Mouse (Mus musculus): ENCODE measurements around the gene C87499. TPM values are rescaled to one million over a fixed set of nuclear protein-coding genes. Genes with fewer than 3 reads are reported as not detected.

Gene C87499
- not detected for total RNA-seq (2021)

GRCm38 (mm10) chr4:88634311-88634710 is at the start of gene C87499:
TSS of gene C87499 (minus strand) at chr4:88634411.
- no peak for DNase-seq (ENCODE audit: extremely low spot score in 1 of 2, low spot score in 1 of 2)

DNA sequence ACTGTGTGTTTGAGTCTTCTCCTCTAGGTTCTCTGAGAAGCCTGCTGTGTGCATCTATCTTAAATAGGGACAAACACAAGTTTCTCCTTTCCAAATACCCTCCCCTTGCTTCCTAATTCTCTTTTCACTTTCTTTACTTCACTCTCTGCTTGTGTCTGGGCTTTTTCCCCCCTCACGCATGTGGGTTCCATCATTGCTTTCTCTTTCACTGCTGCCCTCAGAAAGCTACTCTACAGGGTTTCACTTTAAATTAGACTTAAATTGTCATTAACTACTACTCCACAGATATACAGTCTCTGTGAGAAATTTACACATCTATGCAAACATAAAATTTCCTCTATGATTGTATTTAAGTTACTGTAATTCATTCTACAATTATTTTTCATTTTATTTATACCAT is 49.6 kb upstream of the C87499 start, which contains the start of gene Ifna2:
TSS of gene Ifna2 (minus strand) at position 101 of the 400 bp plus-strand sequence.
- no peak for DNase-seq (ENCODE audit: extremely low spot score in 1 of 2, low spot score in 1 of 2)

DNA sequence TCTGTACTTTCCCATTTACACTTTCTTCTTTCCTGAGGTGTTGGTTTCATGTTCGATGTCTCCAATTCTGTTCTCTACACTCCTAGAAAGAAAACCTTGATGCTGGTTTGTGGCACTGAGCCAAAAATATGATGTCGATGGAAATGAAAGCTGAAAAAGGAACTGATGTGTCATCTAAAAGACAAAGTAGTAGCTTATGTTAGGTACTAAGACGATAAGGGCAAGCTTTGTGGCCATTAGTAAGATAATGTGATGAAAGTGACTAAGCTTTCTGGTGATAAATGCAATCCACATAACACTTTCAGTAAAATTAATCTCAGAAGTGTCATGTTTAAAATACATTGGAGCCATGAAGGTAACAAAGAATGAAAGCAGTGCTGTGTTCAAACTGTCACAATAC is 47.1 kb upstream of the C87499 start:
- no peak for DNase-seq (ENCODE audit: extremely low spot score in 1 of 2, low spot score in 1 of 2)

GRCm38 (mm10) chr4:88680362-88680761 is 46.2 kb upstream of the C87499 start:
- DNase-seq (ENCODE audit: extremely low spot score in 1 of 2, low spot score in 1 of 2): peak in 1 of 2 experiments; percentile 38

GRCm38 (mm10) chr4:88676824-88677223 is 42.6 kb upstream of the C87499 start, which contains the start of gene Ifna16:
TSS of gene Ifna16 (minus strand) at chr4:88676924.
- DNase-seq (ENCODE audit: extremely low spot score in 1 of 2, low spot score in 1 of 2): no peak

DNA sequence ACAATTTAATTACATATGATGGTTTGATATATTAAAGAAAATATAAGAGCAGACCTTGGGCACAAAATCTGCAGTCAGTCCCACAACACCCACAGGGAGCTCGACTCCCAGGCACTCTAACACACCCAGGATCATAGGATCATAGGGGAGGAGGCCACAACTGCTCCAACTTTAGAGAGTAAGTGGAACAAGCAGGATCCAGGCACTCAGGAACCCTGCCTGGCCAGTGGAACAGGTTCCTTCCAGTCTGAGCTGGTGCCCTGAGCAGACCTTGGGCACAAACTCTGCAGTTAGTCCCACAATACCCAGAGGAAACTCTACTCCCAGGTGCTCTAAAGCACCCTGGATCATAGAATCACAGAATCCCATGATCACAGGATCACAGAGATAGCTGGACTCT is 21.2 kb upstream of the C87499 start:
- no peak for DNase-seq (ENCODE audit: extremely low spot score in 1 of 2, low spot score in 1 of 2)

DNA sequence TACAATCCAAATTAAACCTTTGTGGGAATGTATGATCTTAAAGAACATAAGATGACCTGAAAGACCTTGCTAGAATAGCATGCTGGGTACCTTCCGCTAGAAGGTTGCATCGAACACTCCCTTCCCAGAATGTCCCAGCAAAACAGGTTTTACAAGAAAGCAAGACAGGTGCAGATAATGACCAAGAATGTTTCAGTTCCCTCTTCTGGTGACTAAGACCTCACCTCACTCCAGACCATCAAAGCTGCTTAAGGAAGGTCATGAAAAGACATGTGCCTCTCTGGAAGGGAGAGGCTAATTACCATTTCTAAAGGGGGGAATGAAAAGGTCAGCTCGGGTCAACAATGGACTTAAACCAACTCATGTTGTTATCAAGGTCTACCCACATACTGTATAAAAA is 19.4 kb upstream of the C87499 start:
- DNase-seq (ENCODE audit: extremely low spot score in 1 of 2, low spot score in 1 of 2): no peak

DNA sequence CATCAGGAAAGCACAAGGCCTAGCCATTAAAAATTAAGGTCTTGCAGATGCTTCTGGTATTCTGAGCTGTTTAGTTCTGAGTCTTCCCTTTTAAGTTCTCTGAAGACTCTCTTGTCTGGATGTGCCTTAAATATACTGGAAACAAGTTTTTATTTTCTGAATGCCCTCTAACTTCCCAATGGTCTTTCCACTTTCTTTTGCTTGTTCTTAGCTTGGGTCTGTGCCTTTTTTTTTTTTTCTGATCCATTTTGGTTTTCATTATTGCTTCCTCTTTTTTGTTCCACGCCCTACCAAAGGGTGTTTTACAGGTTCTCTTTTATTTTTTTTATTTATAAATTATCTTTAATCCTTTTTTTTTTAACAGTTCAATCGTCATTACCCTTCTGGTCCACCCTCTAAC is 10.1 kb upstream of the C87499 start, which contains the start of gene Ifna13:
TSS of gene Ifna13 (minus strand) at position 101 of the 400 bp plus-strand sequence.
- no peak for DNase-seq (ENCODE audit: extremely low spot score in 1 of 2, low spot score in 1 of 2)

GRCm38 (mm10) chr4:88642526-88642925 is 8.3 kb upstream of the C87499 start:
- no peak for DNase-seq (ENCODE audit: extremely low spot score in 1 of 2, low spot score in 1 of 2)

- peak; percentile 89 to 100 for DNase-seq (ENCODE audit: extremely low spot score in 1 of 2, low spot score in 1 of 2)
Measured at GRCm38 (mm10) chr4:88641077-88641831, 7.0 kb upstream of the C87499 start.

GRCm38 (mm10) chr4:88640704-88641076 is 6.5 kb upstream of the C87499 start:
- no peak for DNase-seq (ENCODE audit: extremely low spot score in 1 of 2, low spot score in 1 of 2)

DNA sequence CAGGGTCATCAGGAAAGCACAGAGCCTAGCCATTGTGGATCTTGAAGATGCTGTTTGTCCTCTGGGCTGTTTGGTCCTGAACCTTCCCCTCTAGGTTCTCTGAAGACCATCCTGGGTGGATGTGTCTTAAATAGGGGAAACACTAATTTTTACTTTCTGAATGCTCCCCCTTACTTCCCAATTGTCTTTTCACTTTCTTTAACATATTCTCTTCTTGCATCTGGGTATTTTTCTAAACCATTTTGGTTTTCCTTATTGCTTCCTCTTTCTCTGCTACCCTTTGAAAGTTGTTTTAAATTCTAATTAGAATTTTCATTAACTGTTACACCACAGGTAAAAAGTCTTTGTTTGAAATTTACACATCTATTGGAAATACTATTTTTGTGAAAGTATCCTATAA is 30.9 kb downstream of the C87499 start, which contains the start of gene Ifna12:
TSS of gene Ifna12 (minus strand) at position 101 of the 400 bp plus-strand sequence.
- no peak for DNase-seq (ENCODE audit: extremely low spot score in 1 of 2, low spot score in 1 of 2)

DNA sequence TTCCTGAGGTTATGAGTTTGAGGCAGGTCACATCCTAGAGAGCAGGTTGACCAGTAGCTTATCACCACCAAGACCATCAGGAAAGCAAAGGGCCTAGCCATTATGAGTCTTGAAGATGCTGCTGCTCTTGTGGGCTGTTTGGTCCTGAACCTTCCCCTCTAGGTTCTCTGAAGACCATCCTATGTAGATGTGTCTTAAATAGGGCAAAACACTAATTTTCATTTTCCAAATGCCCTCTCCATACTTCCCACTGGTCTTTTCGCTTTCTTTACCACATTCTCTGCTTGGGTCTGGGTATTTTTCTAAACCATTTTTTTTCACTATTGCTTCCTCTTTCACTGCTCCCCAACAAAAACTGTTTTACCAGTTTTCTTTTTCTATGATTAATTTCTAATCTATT is 41.9 kb downstream of the C87499 start, which contains the start of gene Ifna9:
TSS of gene Ifna9 (minus strand) at position 101 of the 400 bp plus-strand sequence.
- DNase-seq (ENCODE audit: extremely low spot score in 1 of 2, low spot score in 1 of 2): no peak

Other genes with a start within 250 kb of the C87499 start
- gene Hacd4, start 195.5 kb downstream of the C87499 start, total RNA-seq (2021): 1 to 10 TPM; 1.4 to 1.5 TPM
- gene Ifnb1, start 111.6 kb downstream of the C87499 start, total RNA-seq (2021): not detected
- gene Ifna15, start 76.2 kb downstream of the C87499 start, total RNA-seq (2021): not detected
- not detected for gene Ifna14, start 62.6 kb downstream of the C87499 start, total RNA-seq (2021)
- not detected for gene Ifna9, start 42.0 kb downstream of the C87499 start, total RNA-seq (2021)
- not detected for gene Ifna12, start 31.0 kb downstream of the C87499 start, total RNA-seq (2021)
- not detected for gene Ifna13, start 10.0 kb upstream of the C87499 start, total RNA-seq (2021)
- not detected for gene Ifna16, start 42.5 kb upstream of the C87499 start, total RNA-seq (2021)
- not detected for gene Ifna2, start 49.5 kb upstream of the C87499 start, total RNA-seq (2021)
- gene Ifnab, start 56.9 kb upstream of the C87499 start, total RNA-seq (2021): not detected
- 1 to 10 TPM; 1.4 to 1.8 TPM for gene Gm26566, start 87.4 kb upstream of the C87499 start, total RNA-seq (2021)
- 100 to 1,000 TPM; 105 to 109 TPM for gene Klhl9, start 88.1 kb upstream of the C87499 start, total RNA-seq (2021)
- gene Gm13271, start 120.5 kb upstream of the C87499 start, total RNA-seq (2021): not detected
- gene Gm13283, start 125.7 kb upstream of the C87499 start, total RNA-seq (2021): not detected
- not detected for gene Gm13290, start 139.4 kb upstream of the C87499 start, total RNA-seq (2021)
- gene Gm13289, start 142.5 kb upstream of the C87499 start, total RNA-seq (2021): not detected
- not detected for gene Gm13272, start 145.4 kb upstream of the C87499 start, total RNA-seq (2021)
- gene Ifnz, start 147.7 kb upstream of the C87499 start, total RNA-seq (2021): not detected
- not detected for gene Gm13276, start 151.3 kb upstream of the C87499 start, total RNA-seq (2021)
- not detected for gene Gm13277, start 154.2 kb upstream of the C87499 start, total RNA-seq (2021)
- gene Gm13278, start 157.1 kb upstream of the C87499 start, total RNA-seq (2021): not detected
- not detected for gene Gm13275, start 160.1 kb upstream of the C87499 start, total RNA-seq (2021)
- gene Gm13279, start 163.0 kb upstream of the C87499 start, total RNA-seq (2021): not detected
- gene Gm13285, start 165.3 kb upstream of the C87499 start, total RNA-seq (2021): not detected
- gene Gm13287, start 168.8 kb upstream of the C87499 start, total RNA-seq (2021): not detected
- not detected for gene Gm13288, start 171.1 kb upstream of the C87499 start, total RNA-seq (2021)
- not detected for gene Ifna7, start 181.8 kb upstream of the C87499 start, total RNA-seq (2021)
- gene Ifna11, start 185.5 kb upstream of the C87499 start, total RNA-seq (2021): not detected
- gene Ifna6, start 193.0 kb upstream of the C87499 start, total RNA-seq (2021): not detected
- not detected for gene Ifna5, start 201.1 kb upstream of the C87499 start, total RNA-seq (2021)
- gene Ifna4, start 207.4 kb upstream of the C87499 start, total RNA-seq (2021): not detected
- gene Ifna1, start 215.7 kb upstream of the C87499 start, total RNA-seq (2021): not detected
- not detected for gene Ifne, start 245.8 kb upstream of the C87499 start, total RNA-seq (2021)

All from layer of hippocampus, postnatal 25 days (tissue).